Comparison of ENCODE assay signal across 34 mouse cellular contexts in the genomic region with DNA sequence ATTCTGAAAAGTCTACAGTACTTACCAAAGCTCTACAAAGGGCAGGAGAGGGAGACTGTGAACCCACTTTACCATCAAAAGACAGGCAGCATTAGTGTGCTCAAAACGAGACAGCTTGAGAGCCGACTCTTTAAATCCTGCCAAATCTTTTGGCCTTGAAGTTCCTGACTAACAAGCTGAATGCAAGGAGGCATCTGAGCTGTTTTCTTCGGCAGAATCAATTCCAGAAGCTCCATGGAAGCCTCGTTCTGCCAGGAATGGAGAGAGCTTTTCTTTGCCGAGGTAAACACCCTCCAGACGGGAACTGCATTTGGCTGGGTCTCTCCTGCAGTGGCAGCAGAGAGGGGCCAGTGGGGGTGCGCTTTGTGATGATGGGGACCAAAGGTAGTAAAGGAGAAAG. TPM values are rescaled to one million over a fixed set of nuclear protein-coding genes. Genes with fewer than 3 reads are reported as not detected.
DNase-seq lines count a peak whose midpoint lies in the region; ATAC-seq lines count a peak whose summit lies in the region.
"Had no signal": no experiment of that assay in that cellular context is flagged by ENCODE, and none has a peak within 500 bp of the region (broad histone marks: within the 10 kb centered on the region; RNA-seq: fewer than 3 reads in every experiment).

No protein-coding gene starts in this region.

- no peak overlapping the region for H3K9ac ChIP-seq in forebrain, embryonic 13.5 days
- no peak overlapping the region for H3K9ac ChIP-seq in forebrain, embryonic 11.5 days (ENCODE audit: low read length)
- no peak overlapping the region for H3K9ac ChIP-seq in hindbrain, embryonic 16.5 days (ENCODE audit: low read depth, low read length)
- no peak overlapping the region for H3K9ac ChIP-seq in hindbrain, embryonic 11.5 days (ENCODE audit: low read depth, low read length)
- H3K9ac ChIP-seq: embryonic facial prominence, embryonic 15.5 days; heart, embryonic 15.5 days; hindbrain, embryonic 12.5 days; liver, embryonic 12.5 days; liver, postnatal 0 days; midbrain, embryonic 12.5 days; neural tube, embryonic 13.5 days had no signal

- 63% methylated on average over 7 of the region's 7 CpGs for WGBS in forebrain, embryonic 13.5 days
- WGBS in forebrain, embryonic 11.5 days = 75% methylated on average over 7 of the region's 7 CpGs
- WGBS in hindbrain, embryonic 16.5 days = 69% methylated on average over 7 of the region's 7 CpGs
- WGBS in hindbrain, embryonic 11.5 days = 79% methylated on average over 7 of the region's 7 CpGs

- no peaks in the 10 kb centered on the region for H3K27me3 ChIP-seq in forebrain, embryonic 13.5 days
- no peaks in the 10 kb centered on the region for H3K27me3 ChIP-seq in forebrain, embryonic 11.5 days (ENCODE audit: control insufficient read depth, insufficient read depth, low read length)
- H3K27me3 ChIP-seq in hindbrain, embryonic 16.5 days (replicated peaks; ENCODE audit: control insufficient read depth, insufficient read depth, low read length) = no peaks in the 10 kb centered on the region
- no peaks in the 10 kb centered on the region for H3K27me3 ChIP-seq in hindbrain, embryonic 11.5 days (ENCODE audit: control insufficient read depth, insufficient read depth, low read length)
- H3K27me3 ChIP-seq: embryonic facial prominence, embryonic 15.5 days; heart, embryonic 15.5 days; hindbrain, embryonic 12.5 days; liver, embryonic 12.5 days; midbrain, embryonic 12.5 days; neural tube, embryonic 13.5 days had no signal

- H3K4me2 ChIP-seq in forebrain, embryonic 13.5 days = no peak overlapping the region
- H3K4me2 ChIP-seq in forebrain, embryonic 11.5 days (ENCODE audit: low read depth, low read length, severe bottlenecking) = no peak overlapping the region
- no peak overlapping the region for H3K4me2 ChIP-seq in hindbrain, embryonic 16.5 days (ENCODE audit: low read length)
- H3K4me2 ChIP-seq in hindbrain, embryonic 11.5 days (replicated peaks; ENCODE audit: low read depth, low read length) = no peak overlapping the region
- H3K4me2 ChIP-seq: embryonic facial prominence, embryonic 15.5 days; heart, embryonic 15.5 days; hindbrain, embryonic 12.5 days; liver, embryonic 12.5 days; midbrain, embryonic 12.5 days; neural tube, embryonic 13.5 days had no signal

- peaks cover 8% of the 10 kb centered on the region; the same call in 1 of the 2 replicates for H3K4me1 ChIP-seq in forebrain, embryonic 13.5 days
- H3K4me1 ChIP-seq in forebrain, embryonic 11.5 days (replicated peaks; ENCODE audit: control insufficient read depth, insufficient read depth, low read length) = no peaks in the 10 kb centered on the region
- H3K4me1 ChIP-seq in hindbrain, embryonic 16.5 days (ENCODE audit: control insufficient read depth, insufficient read depth, low read depth, low read length) = no peaks in the 10 kb centered on the region; the same call in 1 of the 2 replicates
- H3K4me1 ChIP-seq in hindbrain, embryonic 11.5 days (replicated peaks; ENCODE audit: control insufficient read depth, insufficient read depth, low read length) = no peaks in the 10 kb centered on the region
- H3K4me1 ChIP-seq: embryonic facial prominence, embryonic 10.5 days; embryonic facial prominence, embryonic 15.5 days; heart, embryonic 10.5 days; heart, embryonic 15.5 days; liver, embryonic 12.5 days had no signal

- peak overlapping the region; percentile 54 for H3K27ac ChIP-seq in forebrain, embryonic 13.5 days
- no peak overlapping the region for H3K27ac ChIP-seq in forebrain, embryonic 11.5 days (ENCODE audit: low read depth, low read length)
- 0 out of 2 replicates have a peak overlapping the region, but pooled peaks have one; percentile 51 for H3K27ac ChIP-seq in hindbrain, embryonic 16.5 days (ENCODE audit: low read depth, low read length)
- H3K27ac ChIP-seq in hindbrain, embryonic 11.5 days (ENCODE audit: low read depth, low read length) = no peak overlapping the region
- H3K27ac ChIP-seq: embryonic facial prominence, embryonic 10.5 days; embryonic facial prominence, embryonic 15.5 days; heart, embryonic 10.5 days; heart, embryonic 15.5 days; hindbrain, embryonic 12.5 days; kidney, postnatal 0 days; liver, embryonic 12.5 days; midbrain, embryonic 12.5 days; neural tube, embryonic 13.5 days had no signal

- no peak; the same call in 1 of the 2 replicates for ATAC-seq in forebrain, embryonic 13.5 days
- ATAC-seq in forebrain, embryonic 11.5 days (replicated peaks; ENCODE audit: low FRiP score) = no peak
- no peak for ATAC-seq in hindbrain, embryonic 16.5 days
- ATAC-seq in hindbrain, embryonic 11.5 days (ENCODE audit: low FRiP score) = no peak
- ATAC-seq: intestine, embryonic 16.5 days; liver, embryonic 12.5 days; liver, postnatal 0 days had no signal

- no peak overlapping the region for H3K4me3 ChIP-seq in forebrain, embryonic 13.5 days
- H3K4me3 ChIP-seq in forebrain, embryonic 11.5 days (ENCODE audit: low read depth, low read length) = no peak overlapping the region
- H3K4me3 ChIP-seq in hindbrain, embryonic 16.5 days (ENCODE audit: low read length) = no peak overlapping the region
- H3K4me3 ChIP-seq in hindbrain, embryonic 11.5 days (ENCODE audit: low read depth, low read length) = no peak overlapping the region
- H3K4me3 ChIP-seq: embryonic facial prominence, embryonic 10.5 days; embryonic facial prominence, embryonic 15.5 days; heart, embryonic 10.5 days; heart, embryonic 15.5 days; hindbrain, embryonic 12.5 days; liver, embryonic 12.5 days; midbrain, embryonic 12.5 days; neural tube, embryonic 13.5 days had no signal

- no peaks in the 10 kb centered on the region for H3K9me3 ChIP-seq in forebrain, embryonic 13.5 days (replicated peaks)
- H3K9me3 ChIP-seq in forebrain, embryonic 11.5 days (ENCODE audit: control insufficient read depth, low read length) = no peaks in the 10 kb centered on the region
- H3K9me3 ChIP-seq in hindbrain, embryonic 16.5 days (ENCODE audit: control insufficient read depth, low read length) = no peaks in the 10 kb centered on the region
- no peaks in the 10 kb centered on the region for H3K9me3 ChIP-seq in hindbrain, embryonic 11.5 days (ENCODE audit: control insufficient read depth, low read length)
- H3K9me3 ChIP-seq: embryonic facial prominence, embryonic 10.5 days; embryonic facial prominence, embryonic 15.5 days; G1E; heart, embryonic 10.5 days; heart, embryonic 15.5 days; hindbrain, embryonic 12.5 days; liver, embryonic 12.5 days; midbrain, embryonic 12.5 days; neural tube, embryonic 13.5 days had no signal

- no peak for DNase-seq in forebrain, embryonic 11.5 days (ENCODE audit: low spot score)
- DNase-seq in hindbrain, embryonic 11.5 days (ENCODE audit: low spot score) = no peak
- peak; percentile 51 to 61 for DNase-seq in right cerebral cortex, postnatal 10 days (ENCODE audit: low spot score in 2 of 2)
- DNase-seq in right cerebral cortex, postnatal 25 days = no peak
- DNase-seq in heart, adult 8-10 months (ENCODE audit: low spot score) = no peak
- DNase-seq: adrenal gland, postnatal 25 days; cerebellum, adult 8-10 months; cerebellum, postnatal 25 days; gastrocnemius, postnatal 10 days; kidney, adult 8-10 months; kidney, postnatal 4 days; left cerebral cortex, postnatal 4 days; liver, postnatal 0 days; lung, postnatal 36 days; retina, postnatal 1 day; spleen, adult 18-20 months; thymus, adult 18-20 months; thymus, postnatal 25 days had no signal

- H3K36me3 ChIP-seq in forebrain, embryonic 13.5 days (ENCODE audit: poor library complexity, severe bottlenecking) = peaks cover 54% of the 10 kb centered on the region
- no peaks in the 10 kb centered on the region; the same call in 1 of the 2 replicates for H3K36me3 ChIP-seq in forebrain, embryonic 11.5 days (ENCODE audit: control insufficient read depth, insufficient read depth, low read length)
- no peaks in the 10 kb centered on the region; the same call in 1 of the 2 replicates for H3K36me3 ChIP-seq in hindbrain, embryonic 16.5 days (ENCODE audit: control insufficient read depth, insufficient read depth, low read length)
- no peaks in the 10 kb centered on the region for H3K36me3 ChIP-seq in hindbrain, embryonic 11.5 days (ENCODE audit: control insufficient read depth, insufficient read depth, low read length)
- H3K36me3 ChIP-seq: heart, embryonic 15.5 days had no signal

RNA-seq across cellular contexts. Expression of gene Cabp7, which starts 22.7 kb away (rescaled TPM):
- 0.59 and 0.87 TPM in 2 replicates for polyA plus RNA-seq in forebrain, embryonic 13.5 days (2015; fragmentation: Nextera tagmentation; extraction: Ambion mirVana)
- polyA plus RNA-seq in forebrain, embryonic 11.5 days (2014; fragmentation: Nextera tagmentation; extraction: Ambion mirVana) = 0.57 and 0.79 TPM in 2 replicates
- 1.5 and 2.0 TPM in 2 replicates for polyA plus RNA-seq in hindbrain, embryonic 16.5 days (2015; fragmentation: Nextera tagmentation; extraction: Ambion mirVana)
- polyA plus RNA-seq in hindbrain, embryonic 11.5 days (2014; fragmentation: Nextera tagmentation; extraction: Ambion mirVana) = 0.90 and 1.0 TPM in 2 replicates
- not detected for total RNA-seq in heart, adult 8-10 months (2022)
- total RNA-seq: adrenal gland, postnatal 25 days; G1E; granulocyte monocyte progenitor cell, adult 5-6 weeks; heart, postnatal 25 days; megakaryocyte, adult 5-6 weeks had no signal
- polyA plus RNA-seq: G1E had no signal

Comparison
In these comparisons a context has a peak if more than half of its experiments do, and no peak if none do; other contexts are left out.
1. H3K27ac ChIP-seq: peak in forebrain, embryonic 13.5 days (single experiment) and hindbrain, embryonic 16.5 days (single experiment); none in forebrain, embryonic 11.5 days (single experiment) and hindbrain, embryonic 11.5 days (single experiment).
2. DNase-seq: peak in right cerebral cortex, postnatal 10 days (2 of 2); none in forebrain, embryonic 11.5 days (single experiment), hindbrain, embryonic 11.5 days (single experiment), right cerebral cortex, postnatal 25 days (single experiment) and heart, adult 8-10 months (single experiment).